Mouse (Mus musculus): ENCODE results near the gene Stambpl1.
"Not testable (repeated sequence)": the region's sequence is repeated elsewhere in the genome, so short reads cannot be mapped to it uniquely, and the experiment has no call there.

Gene Stambpl1

GRCm38 (mm10) chr19:34198901-34199300, 6.9 kb downstream of the Stambpl1 start:
- no peak for DNase-seq

DNA sequence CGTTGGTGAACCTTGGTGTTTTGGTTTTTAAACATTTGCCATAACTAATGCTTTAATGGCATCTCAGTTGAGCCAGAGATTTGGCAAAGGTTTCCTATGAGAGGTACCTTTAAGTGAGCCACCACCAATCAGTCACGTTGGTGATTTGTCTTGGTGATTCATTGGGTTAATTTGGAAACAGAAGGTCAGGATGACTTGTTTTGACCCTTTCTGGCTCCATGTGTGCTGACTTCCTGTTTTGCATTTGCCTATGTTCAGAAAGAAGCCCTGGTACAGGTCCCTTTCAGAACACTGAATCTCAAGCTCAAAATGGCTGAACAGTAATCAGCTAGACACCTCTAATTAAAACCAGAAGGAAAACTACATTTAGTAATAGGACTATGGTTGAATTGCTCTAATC, 7.5 kb downstream of the Stambpl1 start:
- no peak for DNase-seq

DNA sequence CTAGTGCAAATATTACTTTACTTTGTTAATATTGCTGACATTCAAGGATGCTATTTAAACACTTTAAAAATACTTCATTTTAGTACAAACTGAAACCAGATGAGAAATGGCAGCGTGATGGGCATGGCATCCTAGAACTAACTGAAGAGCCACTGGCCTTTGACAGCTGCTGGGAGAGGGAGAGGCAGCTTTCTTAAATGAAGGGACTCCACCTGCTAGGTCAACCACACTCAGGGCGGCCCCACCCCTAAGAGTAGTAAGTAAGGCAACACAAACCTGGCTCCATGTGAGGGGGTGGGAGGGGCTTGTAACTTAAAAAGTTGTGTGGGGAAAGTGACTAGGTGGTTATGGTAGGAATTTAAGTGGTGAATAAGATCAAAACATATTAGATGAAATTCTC, 10.6 kb downstream of the Stambpl1 start:
- DNase-seq = peak in 1 of 2 experiments; percentile 53

GRCm38 (mm10) chr19:34206128-34206527, 14.1 kb downstream of the Stambpl1 start:
- not testable (repeated sequence) for DNase-seq

GRCm38 (mm10) chr19:34206760-34207440, 14.9 kb downstream of the Stambpl1 start:
- DNase-seq = no peak

GRCm38 (mm10) chr19:34209031-34209430, 17.0 kb downstream of the Stambpl1 start:
- no peak for DNase-seq

DNA sequence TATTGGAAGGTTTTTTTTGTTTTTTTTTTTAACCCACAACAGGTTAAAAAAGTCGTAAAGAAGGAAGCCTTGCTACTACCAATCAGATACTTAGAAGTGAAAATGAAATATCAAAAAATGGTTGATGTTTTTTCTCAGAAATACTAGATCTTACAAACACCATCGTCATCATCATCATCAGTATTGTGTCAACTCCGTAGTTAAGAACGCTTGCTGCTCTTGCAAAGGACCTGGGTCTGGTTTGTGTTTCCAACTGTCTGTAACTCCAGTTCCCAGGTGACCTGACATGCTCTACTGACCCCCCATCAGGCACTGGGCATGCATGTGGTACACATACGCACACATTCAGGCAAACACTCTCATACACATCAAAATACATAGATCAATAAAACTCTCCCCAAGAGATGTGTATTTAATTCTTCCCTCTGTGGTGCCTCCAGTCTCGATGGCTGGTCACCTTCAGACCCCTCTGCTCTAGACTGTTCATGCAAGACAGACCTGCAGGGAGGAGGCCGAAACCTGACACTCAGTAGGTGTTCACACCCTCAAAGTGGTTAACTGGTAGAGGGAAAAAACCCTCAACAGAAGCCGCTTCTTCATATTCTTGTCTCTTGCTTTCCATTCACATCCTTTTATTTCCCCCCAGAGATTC, 18.0 kb downstream of the Stambpl1 start:
- no peak for DNase-seq

DNA sequence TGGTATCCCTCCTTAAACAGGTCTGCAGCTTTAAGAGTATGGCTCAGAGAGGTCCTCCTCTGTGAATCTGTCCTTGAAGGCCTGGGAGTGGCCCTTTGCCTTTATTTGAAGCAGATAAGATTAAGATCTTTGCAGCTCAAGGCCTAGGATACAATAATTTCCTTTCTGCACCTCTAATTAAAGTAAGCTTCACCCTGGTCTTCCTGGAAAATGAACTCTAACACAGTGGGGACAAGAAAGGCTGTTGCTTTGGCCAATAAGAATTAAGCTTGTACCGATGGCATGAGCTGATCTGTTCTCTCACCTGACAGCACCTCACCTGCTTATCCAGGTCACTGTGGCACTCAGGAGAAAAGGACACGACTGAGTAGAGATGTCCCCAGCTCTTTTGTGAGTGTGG, 18.8 kb downstream of the Stambpl1 start:
- no peak for DNase-seq

- DNase-seq = no peak
These were observed 20.6 kb downstream of the Stambpl1 start for GRCm38 (mm10) chr19:34212489-34213250.

- DNase-seq = no peak
These were observed 21.2 kb downstream of the Stambpl1 start for GRCm38 (mm10) chr19:34213251-34213645.

DNA sequence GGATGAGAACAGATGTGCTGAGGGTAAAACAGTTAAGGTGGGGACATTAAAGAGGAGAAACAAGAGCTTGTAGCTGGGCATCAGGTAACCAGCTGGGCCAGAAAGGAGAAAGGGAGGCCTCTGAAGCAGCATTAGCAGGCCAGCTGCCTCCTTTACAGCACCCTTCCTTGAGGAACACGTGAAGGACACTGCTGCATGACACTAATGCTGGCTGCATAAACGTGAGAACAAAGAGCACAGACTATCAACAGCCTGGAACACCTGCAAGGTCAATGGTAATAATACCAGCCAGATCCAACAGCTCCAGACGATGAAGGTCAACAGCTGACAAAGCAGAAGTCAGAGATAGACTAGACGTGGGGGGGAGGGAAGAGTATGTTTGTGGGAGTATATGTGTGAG, 22.1 kb downstream of the Stambpl1 start:
- no peak for DNase-seq

DNA sequence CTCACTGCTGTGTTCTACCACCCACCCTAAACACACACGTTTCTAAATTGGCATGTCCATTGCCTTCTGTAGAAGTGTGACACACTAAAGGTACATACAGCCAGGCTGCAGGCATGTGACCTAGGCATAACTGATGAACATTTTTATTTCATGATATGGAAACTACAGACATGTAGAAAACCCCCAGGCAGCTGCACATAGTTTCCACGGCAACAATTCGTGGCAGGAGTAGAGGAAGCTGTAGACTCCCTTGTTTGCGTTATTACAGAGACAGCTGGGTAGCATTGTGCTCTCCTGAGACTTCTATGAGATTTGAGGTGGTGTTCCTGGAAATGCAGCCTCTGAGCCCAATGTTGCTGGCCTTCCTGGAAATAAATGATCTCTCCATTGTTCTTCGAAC, 24.9 kb downstream of the Stambpl1 start:
- peak; percentile 55 to 77 for DNase-seq

GRCm38 (mm10) chr19:34217761-34218160, 25.7 kb downstream of the Stambpl1 start:
- DNase-seq = peak in 1 of 2 experiments; percentile 42

GRCm38 (mm10) chr19:34219260-34219968, 27.4 kb downstream of the Stambpl1 start:
- DNase-seq = peak in 1 of 2 experiments; percentile 54

DNA sequence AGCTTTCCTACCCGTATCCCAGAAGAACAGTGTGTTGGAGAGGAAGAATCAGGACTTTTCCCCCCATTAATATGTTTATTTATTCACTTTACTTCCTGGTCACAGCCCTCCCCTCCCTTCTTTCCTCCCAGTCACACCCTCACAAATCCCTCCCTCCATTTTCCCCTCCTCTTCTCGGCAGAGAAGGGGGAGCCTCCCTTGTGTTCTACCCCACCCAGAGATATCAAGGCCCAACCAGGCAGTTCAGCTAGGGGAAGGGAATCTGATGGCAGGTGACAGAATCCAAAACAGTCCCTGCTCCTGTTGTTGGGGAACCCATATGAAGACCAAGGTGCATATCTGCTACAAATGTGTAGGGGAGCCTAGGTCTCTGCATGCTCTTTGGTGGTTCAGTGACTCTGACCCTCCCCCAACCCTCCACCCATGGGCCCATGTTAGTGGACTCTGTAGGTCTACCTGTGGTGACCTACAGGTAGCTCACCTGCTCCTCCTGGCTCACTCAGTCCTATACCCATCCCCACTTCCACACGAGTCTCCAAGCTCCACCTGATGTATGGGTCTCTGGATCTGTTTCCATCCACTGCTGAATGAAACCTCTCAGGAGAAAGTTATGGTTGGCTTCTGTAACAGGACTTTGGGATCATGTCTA, 28.8 kb downstream of the Stambpl1 start:
- no peak for DNase-seq

DNA sequence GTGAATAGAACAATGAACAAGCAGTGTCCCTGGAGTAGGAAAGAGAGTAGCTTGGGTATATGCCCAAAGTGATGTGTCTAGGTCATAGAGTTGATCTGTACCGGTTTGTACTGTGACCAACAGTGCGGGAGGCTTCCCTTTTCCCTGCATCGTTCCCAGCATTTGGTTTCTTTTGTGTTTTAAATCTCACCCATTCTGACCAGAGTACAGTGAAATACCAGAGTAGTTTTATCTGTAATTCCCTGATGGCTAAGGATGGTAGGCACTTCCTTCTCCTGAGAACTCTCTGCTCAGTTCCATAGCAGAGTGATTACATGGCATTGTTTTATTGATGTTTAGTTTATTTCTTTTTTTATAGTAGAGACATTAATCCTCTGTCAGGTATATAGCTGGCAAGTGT, 30.8 kb downstream of the Stambpl1 start:
- no peak for DNase-seq

- DNase-seq = no peak
These were observed 39.6 kb downstream of the Stambpl1 start for GRCm38 (mm10) chr19:34231596-34231995.

- no peak for DNase-seq
These were observed 40.3 kb downstream of the Stambpl1 start for GRCm38 (mm10) chr19:34232326-34232725.

DNA sequence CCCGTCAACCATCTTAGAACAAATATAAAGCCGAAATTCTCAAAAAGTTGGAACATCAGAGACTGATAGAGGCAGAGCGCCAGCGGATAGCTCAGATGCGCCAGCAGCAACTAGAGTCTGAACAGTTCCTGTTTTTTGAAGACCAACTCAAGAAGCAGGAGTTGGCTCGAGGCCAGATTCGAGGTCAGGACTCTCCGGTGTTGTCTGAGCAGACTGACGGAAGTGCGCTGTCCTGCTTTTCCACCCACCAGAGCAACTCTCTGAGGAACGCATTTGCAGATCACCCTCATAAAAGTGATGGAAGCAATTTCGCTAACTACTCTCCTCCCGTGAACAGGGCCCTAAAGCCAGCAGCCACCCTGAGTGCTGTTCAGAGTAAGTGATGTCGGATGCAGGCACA, 41.9 kb downstream of the Stambpl1 start:
- DNase-seq = peak in 1 of 2 experiments; percentile 53

DNA sequence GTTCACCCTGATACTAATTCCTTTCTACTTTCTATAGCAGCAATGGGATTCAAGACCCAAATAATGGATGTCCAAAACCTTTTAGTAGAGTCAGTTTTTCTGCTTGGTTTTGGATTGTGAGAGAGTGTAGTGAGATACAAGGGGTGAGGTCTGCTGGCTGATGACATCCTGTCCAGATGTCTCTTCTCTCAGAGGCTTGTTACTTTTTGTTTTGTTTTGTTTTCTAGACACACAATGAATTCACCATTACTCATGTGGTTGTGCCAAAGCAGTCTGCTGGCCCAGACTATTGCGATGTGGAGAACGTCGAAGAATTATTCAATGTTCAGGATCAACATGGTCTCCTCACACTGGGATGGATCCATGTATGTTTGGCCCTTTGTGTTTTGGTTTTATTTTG, 44.0 kb downstream of the Stambpl1 start:
- DNase-seq = no peak

- no peak for DNase-seq
These were observed 45.7 kb downstream of the Stambpl1 start for GRCm38 (mm10) chr19:34237746-34238145.

DNA sequence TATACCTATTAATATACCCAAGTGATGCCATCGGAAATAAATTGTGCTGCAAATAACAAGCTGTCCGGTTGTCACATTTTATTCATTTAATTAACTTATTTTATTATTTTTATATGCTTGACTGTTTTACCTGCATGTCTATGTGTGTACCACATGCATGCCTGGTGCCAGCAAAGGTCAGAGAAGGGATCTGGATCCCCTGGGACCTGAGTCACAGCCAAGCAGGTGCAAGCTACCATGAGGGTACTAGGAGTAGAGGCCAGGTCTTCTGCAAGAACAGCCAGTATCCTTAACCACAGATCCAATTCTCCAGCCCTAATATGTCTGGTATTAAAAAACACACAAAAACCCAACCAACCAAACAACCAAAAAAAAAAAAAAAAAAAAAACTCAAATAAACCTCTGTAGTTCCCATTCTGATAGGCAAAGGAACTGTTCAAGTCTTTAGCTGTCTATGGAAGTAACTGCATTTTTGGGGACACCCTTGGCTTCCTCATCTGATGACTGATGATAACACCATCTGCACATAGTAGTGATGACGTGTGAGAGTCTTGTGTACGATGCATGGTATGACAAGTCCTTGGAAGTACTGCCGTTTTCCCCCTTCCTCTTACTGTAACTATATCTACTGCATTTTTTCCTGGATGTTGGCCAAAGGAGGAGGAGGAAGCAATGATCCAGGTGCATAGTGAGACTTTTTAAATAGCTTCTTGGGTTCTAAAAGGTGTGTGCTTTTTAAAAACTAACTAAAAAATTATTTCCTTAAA, 48.4 kb downstream of the Stambpl1 start:
- no peak for DNase-seq
